Mouse (Mus musculus) thymus, postnatal 4 days (tissue): Measurements from ENCODE around the gene Gm5741.

Source experiments
- DNase-seq: peaks from one replicate; pipeline ENCODE4 v3.0.0; 2021

The Gm5741 gene

GRCm38 (mm10) chr8:85072364-85072929 lies 4.7 kb upstream of the Gm5741 start:
- peak; percentile 43 for DNase-seq

GRCm38 (mm10) chr8:85071514-85072281 lies 3.9 kb upstream of the Gm5741 start, which contains the start of gene Dhps:
Gene Dhps, plus strand, starts transcription at chr8:85071757.
- peak; percentile 89 for DNase-seq

- no peak for DNase-seq
Observed at GRCm38 (mm10) chr8:85071041-85071440, 3.3 kb upstream of the Gm5741 start.

- DNase-seq = no peak
Observed at GRCm38 (mm10) chr8:85067155-85067554, 627 bp downstream of the Gm5741 start.

GRCm38 (mm10) chr8:85065213-85065612 lies 2.6 kb downstream of the Gm5741 start:
- no peak for DNase-seq

- DNase-seq = no peak
Observed at GRCm38 (mm10) chr8:85062603-85063002, 5.2 kb downstream of the Gm5741 start.

GRCm38 (mm10) chr8:85059879-85060616 lies 7.7 kb downstream of the Gm5741 start, which contains the start of gene Fbxw9:
Gene Fbxw9, plus strand, starts transcription at chr8:85060055.
- peak; percentile 88 for DNase-seq

- DNase-seq = no peak
Observed at GRCm38 (mm10) chr8:85057367-85057766, 10.4 kb downstream of the Gm5741 start.

- no peak for DNase-seq
Observed at GRCm38 (mm10) chr8:85043619-85044018, 24.2 kb downstream of the Gm5741 start.

GRCm38 (mm10) chr8:85037681-85038531 lies 29.9 kb downstream of the Gm5741 start:
- peak; percentile 86 for DNase-seq

GRCm38 (mm10) chr8:85037366-85037680 lies 30.5 kb downstream of the Gm5741 start:
- no peak for DNase-seq

- peak; percentile 84 for DNase-seq
Observed at GRCm38 (mm10) chr8:85036718-85037365, 30.9 kb downstream of the Gm5741 start, which contains the start of gene Tnpo2. Gene Tnpo2, plus strand, starts transcription at chr8:85036915.

GRCm38 (mm10) chr8:85036381-85036717 lies 31.4 kb downstream of the Gm5741 start:
- no peak for DNase-seq

GRCm38 (mm10) chr8:85035728-85036310 lies 32.0 kb downstream of the Gm5741 start:
- DNase-seq = peak; percentile 42

GRCm38 (mm10) chr8:85035165-85035727 lies 32.5 kb downstream of the Gm5741 start:
- DNase-seq = no peak

GRCm38 (mm10) chr8:85034764-85035163 lies 33.0 kb downstream of the Gm5741 start:
- DNase-seq = peak; percentile 90

- DNase-seq = no peak
Observed at GRCm38 (mm10) chr8:85033867-85034266, 33.9 kb downstream of the Gm5741 start.

GRCm38 (mm10) chr8:85032622-85033311 lies 35.0 kb downstream of the Gm5741 start:
- DNase-seq = no peak

- no peak for DNase-seq
Observed at GRCm38 (mm10) chr8:85029271-85029670, 38.5 kb downstream of the Gm5741 start.

GRCm38 (mm10) chr8:85027922-85028321 lies 39.9 kb downstream of the Gm5741 start:
- no peak for DNase-seq

- DNase-seq = peak; percentile 42
Observed at GRCm38 (mm10) chr8:85027516-85027855, 40.3 kb downstream of the Gm5741 start.
